8 mouse cellular contexts compared by ENCODE assay signal in genomic region chr11:69395634-69396373, GRCm38 (mm10). TPM values are rescaled to one million over a fixed set of nuclear protein-coding genes. Genes with fewer than 3 reads are reported as not detected.
DNase-seq lines count a peak whose midpoint lies in the region; ATAC-seq and TF ChIP-seq lines count a peak whose summit lies in the region.

No protein-coding gene starts in this region.

- peak; percentile 74 for ATAC-seq in G1E (ENCODE audit: extremely low read depth, insufficient number of reproducible peaks, low FRiP score, poor library complexity, severe bottlenecking)
- ATAC-seq in forebrain, postnatal 0 days, result peak; percentile 95
- peak; percentile 80 to 87 for ATAC-seq in hematopoietic stem cell, adult 5-6 weeks (replicated peaks in 1 of 2; ENCODE audit: insufficient read depth in 1 of 2, low FRiP score in 2 of 2, low TSS enrichment in 1 of 2, low read depth in 1 of 2, poor library complexity in 2 of 2, severe bottlenecking in 2 of 2)
- ATAC-seq in lung, embryonic 16.5 days (ENCODE audit: low read depth), result peak; percentile 91

- H3K9me3 ChIP-seq in G1E (replicated peaks), result peaks cover 3% of the 10 kb centered on the region
- no peaks in the 10 kb centered on the region for H3K9me3 ChIP-seq in forebrain, postnatal 0 days (ENCODE audit: low read length)
- no peaks in the 10 kb centered on the region for H3K9me3 ChIP-seq in lung, embryonic 16.5 days (ENCODE audit: control insufficient read depth, low read length)

- H3K4me2 ChIP-seq in forebrain, postnatal 0 days (ENCODE audit: low read depth), result peak overlapping the region; percentile 77
- peak overlapping the region; percentile 62 for H3K4me2 ChIP-seq in lung, embryonic 16.5 days (ENCODE audit: low read depth, low read length)

- no peak for TF ChIP-seq CTCF in G1E (IDR thresholded peaks at IDR 0.05; ENCODE audit: low read depth, low read length)
- no peak for TF ChIP-seq CTCF in forebrain, postnatal 0 days (IDR thresholded peaks at IDR 0.05; ENCODE audit: low read depth)

- DNase-seq in G1E (ENCODE audit: low spot score), result peak; percentile 82
- peak; percentile 94 to 97 for DNase-seq in cerebellum, adult 18-20 months
- peak; percentile 99 for DNase-seq in forebrain, postnatal 0 days
- DNase-seq in layer of hippocampus, adult 9-10 months (ENCODE audit: low spot score), result peak; percentile 99
- DNase-seq in ovary, postnatal 10 days (ENCODE audit: low spot score), result peak; percentile 94
- peak; percentile 94 to 95 for DNase-seq in thymus, postnatal 10 days (ENCODE audit: low spot score in 2 of 2)

- H3K4me3 ChIP-seq in G1E (ENCODE audit: low read depth, low read length), result peak overlapping the region; percentile 81
- H3K4me3 ChIP-seq in forebrain, postnatal 0 days (ENCODE audit: low read depth, low read length), result peak overlapping the region; percentile 74
- H3K4me3 ChIP-seq in lung, embryonic 16.5 days (ENCODE audit: low read length), result peak overlapping the region; percentile 77

- no peaks in the 10 kb centered on the region for H3K27me3 ChIP-seq in G1E (ENCODE audit: insufficient read depth, low read length)
- no peaks in the 10 kb centered on the region for H3K27me3 ChIP-seq in forebrain, postnatal 0 days (ENCODE audit: insufficient read depth, low read length)
- H3K27me3 ChIP-seq in lung, embryonic 16.5 days (ENCODE audit: control insufficient read depth, insufficient read depth, low read depth, low read length), result no peaks in the 10 kb centered on the region

- peak overlapping the region; percentile 98 for H3K27ac ChIP-seq in forebrain, postnatal 0 days (ENCODE audit: low read depth, low read length)
- H3K27ac ChIP-seq in lung, embryonic 16.5 days (ENCODE audit: low read length), result peak overlapping the region; percentile 99

- peaks cover 39% of the 10 kb centered on the region for H3K4me1 ChIP-seq in G1E (ENCODE audit: insufficient read depth, low read depth, low read length)
- peaks cover 10% of the 10 kb centered on the region; the same call in 1 of the 2 replicates for H3K4me1 ChIP-seq in forebrain, postnatal 0 days (ENCODE audit: insufficient read depth)
- H3K4me1 ChIP-seq in lung, embryonic 16.5 days (replicated peaks; ENCODE audit: control insufficient read depth, insufficient read depth, low read length), result peaks cover 35% of the 10 kb centered on the region

- WGBS in forebrain, postnatal 0 days, result under 1% methylated on average over 48 of the region's 48 CpGs
- under 1% methylated on average over 48 of the region's 48 CpGs for WGBS in lung, embryonic 16.5 days

- peaks cover 44% of the 10 kb centered on the region for H3K36me3 ChIP-seq in G1E (replicated peaks)
- peaks cover 20% of the 10 kb centered on the region for H3K36me3 ChIP-seq in forebrain, postnatal 0 days (ENCODE audit: insufficient read depth)
- H3K36me3 ChIP-seq in lung, embryonic 16.5 days (ENCODE audit: control insufficient read depth, insufficient read depth, low read length), result peaks cover 12% of the 10 kb centered on the region

- H3K9ac ChIP-seq in forebrain, postnatal 0 days, result peak overlapping the region; percentile 95
- peak overlapping the region; percentile 96 for H3K9ac ChIP-seq in lung, embryonic 16.5 days (ENCODE audit: low read length)

RNA-seq across cellular contexts. Expression of gene Cyb5d1, which starts 0.4 kb away (rescaled TPM):
- total RNA-seq in G1E (2014; fragmentation: Nextera tagmentation), result 24.0 and 26.0 TPM in 2 replicates
- 36.0 and 41.5 TPM in 2 replicates for total RNA-seq in G1E (2017)
- polyA plus RNA-seq in G1E (2012), result 3.5 and 9.1 TPM in 2 replicates
- total RNA-seq in forebrain, postnatal 0 days (2014; rRNA removed), result 21.1 and 28.9 TPM in 2 replicates
- polyA plus RNA-seq in forebrain, postnatal 0 days (2015; fragmentation: Nextera tagmentation; extraction: Ambion mirVana), result 17.0 and 24.2 TPM in 2 replicates
- total RNA-seq in hematopoietic stem cell, adult 5-6 weeks (2017), result 59.7 and 69.7 TPM in 2 replicates
- 32.3 and 32.6 TPM in 2 replicates for polyA plus RNA-seq in lung, embryonic 16.5 days (2015; fragmentation: Nextera tagmentation; extraction: Ambion mirVana)

RNA-seq across cellular contexts. Expression of gene Naa38, which starts 0.5 kb away (rescaled TPM):
- 96.2 and 98.4 TPM in 2 replicates for total RNA-seq in G1E (2014; fragmentation: Nextera tagmentation)
- total RNA-seq in G1E (2017), result 171 and 204 TPM in 2 replicates
- 104 and 107 TPM in 2 replicates for polyA plus RNA-seq in G1E (2012)
- total RNA-seq in forebrain, postnatal 0 days (2014; rRNA removed), result 47.7 and 59.2 TPM in 2 replicates
- polyA plus RNA-seq in forebrain, postnatal 0 days (2015; fragmentation: Nextera tagmentation; extraction: Ambion mirVana), result 125 and 141 TPM in 2 replicates
- total RNA-seq in hematopoietic stem cell, adult 5-6 weeks (2017), result 93.2 and 152 TPM in 2 replicates
- polyA plus RNA-seq in lung, embryonic 16.5 days (2015; fragmentation: Nextera tagmentation; extraction: Ambion mirVana), result 158 and 165 TPM in 2 replicates

RNA-seq across cellular contexts. Expression of gene Tmem88, which starts 2.2 kb away (rescaled TPM):
- total RNA-seq in G1E (2014; fragmentation: Nextera tagmentation) (2.6 TPM in 2 replicates), G1E (2017) (0.93 and 1.2 TPM in 2 replicates)
- 2.2 and 3.0 TPM in 2 replicates for polyA plus RNA-seq in G1E (2012)
- 2.0 and 2.4 TPM in 2 replicates for total RNA-seq in forebrain, postnatal 0 days (2014; rRNA removed)
- polyA plus RNA-seq in forebrain, postnatal 0 days (2015; fragmentation: Nextera tagmentation; extraction: Ambion mirVana), result 6.8 and 7.7 TPM in 2 replicates
- 0.74 and 1.5 TPM in 2 replicates for total RNA-seq in hematopoietic stem cell, adult 5-6 weeks (2017)
- 54.7 and 57.4 TPM in 2 replicates for polyA plus RNA-seq in lung, embryonic 16.5 days (2015; fragmentation: Nextera tagmentation; extraction: Ambion mirVana)

RNA-seq across cellular contexts. Expression of gene Kdm6b, which starts 17.7 kb away (rescaled TPM):
- total RNA-seq in G1E (2014; fragmentation: Nextera tagmentation), result 145 and 185 TPM in 2 replicates
- 3.9 and 4.8 TPM in 2 replicates for total RNA-seq in G1E (2017)
- polyA plus RNA-seq in G1E (2012), result 104 and 111 TPM in 2 replicates
- 10.2 and 15.0 TPM in 2 replicates for total RNA-seq in forebrain, postnatal 0 days (2014; rRNA removed)
- polyA plus RNA-seq in forebrain, postnatal 0 days (2015; fragmentation: Nextera tagmentation; extraction: Ambion mirVana), result 18.1 and 30.2 TPM in 2 replicates
- total RNA-seq in hematopoietic stem cell, adult 5-6 weeks (2017), result 4.4 and 12.4 TPM in 2 replicates
- polyA plus RNA-seq in lung, embryonic 16.5 days (2015; fragmentation: Nextera tagmentation; extraction: Ambion mirVana), result 25.2 and 26.0 TPM in 2 replicates

RNA-seq across cellular contexts. Expression of gene Chd3, which starts 26.6 kb away (rescaled TPM):
- 120 TPM in 2 replicates for total RNA-seq in G1E (2014; fragmentation: Nextera tagmentation)
- total RNA-seq in G1E (2017), result 55.6 and 71.0 TPM in 2 replicates
- 183 and 212 TPM in 2 replicates for polyA plus RNA-seq in G1E (2012)
- 356 and 381 TPM in 2 replicates for total RNA-seq in forebrain, postnatal 0 days (2014; rRNA removed)
- polyA plus RNA-seq in forebrain, postnatal 0 days (2015; fragmentation: Nextera tagmentation; extraction: Ambion mirVana), result 55.3 and 74.7 TPM in 2 replicates
- total RNA-seq in hematopoietic stem cell, adult 5-6 weeks (2017), result 98.4 and 128 TPM in 2 replicates
- polyA plus RNA-seq in lung, embryonic 16.5 days (2015; fragmentation: Nextera tagmentation; extraction: Ambion mirVana), result 56.9 and 60.3 TPM in 2 replicates

Comparison
In these comparisons a context has a peak if more than half of its experiments do, and no peak if none do; other contexts are left out.
1. Peak in every context shown above with its lines: DNase-seq, ATAC-seq, H3K4me3 ChIP-seq and H3K27ac ChIP-seq.